Mouse (Mus musculus) myocyte (in vitro differentiated cells): ENCODE results near the gene Nepro.

ENCODE experiments used
- CEBPB ChIP-seq: IDR thresholded peaks from 2 replicates; pipeline ENCODE4 v1.6.1; 2011; ENCODE audit warnings: mild to moderate bottlenecking, moderate library complexity; ENCODE audit not compliant: poor library complexity, insufficient read depth, severe bottlenecking
- E2F4 ChIP-seq: IDR thresholded peaks from one replicate; pipeline ENCODE4 v1.6.1; 2011; ENCODE audit warnings: mild to moderate bottlenecking, control low read depth, moderate library complexity; ENCODE audit not compliant: insufficient read depth
- MAX ChIP-seq: IDR thresholded peaks from one replicate; pipeline ENCODE4 v1.6.1; 2011; ENCODE audit warnings: low read depth, mild to moderate bottlenecking, control low read depth
- POLR2A ChIP-seq: IDR thresholded peaks from one replicate; pipeline ENCODE4 v1.6.1; 2011; ENCODE audit warnings: low read depth, mild to moderate bottlenecking, control low read depth, moderate library complexity; ENCODE audit not compliant: insufficient read length
- POLR2AphosphoS2 ChIP-seq: IDR thresholded peaks from one replicate; pipeline ENCODE4 v1.6.1; 2011; ENCODE audit warnings: low read depth, control low read depth; ENCODE audit not compliant: insufficient read length
- REST ChIP-seq: IDR thresholded peaks from one replicate; pipeline ENCODE4 v1.6.1; 2011; ENCODE audit warnings: mild to moderate bottlenecking, control low read depth, moderate library complexity; ENCODE audit not compliant: insufficient read depth, insufficient read length
- TCF12 ChIP-seq: IDR thresholded peaks from one replicate; pipeline ENCODE4 v1.6.1; 2011; ENCODE audit warnings: mild to moderate bottlenecking, control low read depth; ENCODE audit not compliant: poor library complexity, insufficient read depth, severe bottlenecking
- USF1 ChIP-seq: IDR thresholded peaks from one replicate; pipeline ENCODE4 v1.6.1; 2011; ENCODE audit warnings: low read depth, mild to moderate bottlenecking, control low read depth, moderate library complexity

DNA sequence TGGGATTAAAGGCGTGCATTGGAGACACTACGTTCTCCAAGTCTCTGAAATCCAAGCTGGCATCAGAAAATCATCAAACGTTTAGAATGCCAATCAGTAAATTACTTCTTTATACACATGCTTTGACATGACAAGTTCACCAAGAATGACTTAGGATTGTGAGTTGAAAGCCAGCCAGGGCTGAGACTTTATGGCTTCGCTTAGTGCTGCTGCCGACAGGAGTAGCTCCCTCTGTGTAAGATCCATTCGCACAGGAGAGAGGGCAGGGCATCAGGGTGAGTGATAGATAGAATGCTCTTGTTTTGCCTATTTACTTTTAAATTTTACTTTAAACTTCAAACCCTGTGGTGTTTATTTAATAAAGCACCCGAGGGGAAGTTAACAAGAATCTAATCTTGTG, 43.4 kb downstream of the Nepro start:
- no peak for TF ChIP-seq POLR2A
- no peak for TF ChIP-seq CEBPB
- TF ChIP-seq MAX: no peak
- no peak for TF ChIP-seq E2F4
- TF ChIP-seq TCF12: no peak
- no peak for TF ChIP-seq USF1
- TF ChIP-seq REST: no peak
- TF ChIP-seq POLR2AphosphoS2: no peak
